Mouse (Mus musculus): ENCODE results near the gene Ifnab.

Gene Ifnab

GRCm38 (mm10) chr4:88655461-88655860 is 35.7 kb downstream of the Ifnab start:
- no peak for DNase-seq

GRCm38 (mm10) chr4:88653644-88654043 is 37.5 kb downstream of the Ifnab start:
- DNase-seq, result no peak

GRCm38 (mm10) chr4:88644359-88644758 is 46.8 kb downstream of the Ifnab start, which contains the start of gene Ifna13:
Gene Ifna13, minus strand, starts transcription at chr4:88644459.
- DNase-seq, result no peak

- no peak for DNase-seq
These were observed 48.6 kb downstream of the Ifnab start for GRCm38 (mm10) chr4:88642526-88642925.

GRCm38 (mm10) chr4:88641077-88641831 is 49.9 kb downstream of the Ifnab start:
- peak; percentile 60 to 68 for DNase-seq

- DNase-seq, result no peak
These were observed 50.5 kb downstream of the Ifnab start for GRCm38 (mm10) chr4:88640704-88641076.

Measured in thymus, adult 18-20 months (tissue).